Mouse (Mus musculus): ENCODE measurements at regions not wholly inside any gene's neighbourhood (a gene's known extent, or its start where the extent isn't known, plus 50 kb on each side); places are given as distances from the start of the nearest gene placed in this dataset.

- no peak for ATAC-seq (ENCODE audit: low TSS enrichment)
Observed at GRCm38 (mm10) chr3:102574320-102574719, 104.6 kb downstream of the Ngf start.

DNA sequence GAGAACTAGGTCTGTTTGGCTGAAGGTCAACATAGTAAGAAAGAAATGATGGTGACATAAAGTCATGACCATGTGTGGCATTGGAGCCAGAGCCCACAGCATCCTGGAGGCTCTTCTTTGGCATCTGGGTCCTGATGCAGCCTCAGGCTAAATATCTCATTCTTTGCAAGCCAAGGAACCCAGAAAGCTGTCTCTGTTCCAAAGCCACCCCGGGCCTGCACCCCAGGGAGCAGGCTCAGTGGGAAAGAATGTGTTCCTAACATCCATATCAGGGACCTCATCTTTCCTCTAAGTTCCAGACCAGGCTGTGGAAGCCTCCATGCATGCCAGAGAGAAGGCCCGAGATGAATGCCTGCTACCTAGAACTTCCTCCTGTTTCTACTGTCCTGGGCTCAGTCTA, 107.2 kb downstream of the Ngf start:
- no peak for ATAC-seq (ENCODE audit: low TSS enrichment)

DNA sequence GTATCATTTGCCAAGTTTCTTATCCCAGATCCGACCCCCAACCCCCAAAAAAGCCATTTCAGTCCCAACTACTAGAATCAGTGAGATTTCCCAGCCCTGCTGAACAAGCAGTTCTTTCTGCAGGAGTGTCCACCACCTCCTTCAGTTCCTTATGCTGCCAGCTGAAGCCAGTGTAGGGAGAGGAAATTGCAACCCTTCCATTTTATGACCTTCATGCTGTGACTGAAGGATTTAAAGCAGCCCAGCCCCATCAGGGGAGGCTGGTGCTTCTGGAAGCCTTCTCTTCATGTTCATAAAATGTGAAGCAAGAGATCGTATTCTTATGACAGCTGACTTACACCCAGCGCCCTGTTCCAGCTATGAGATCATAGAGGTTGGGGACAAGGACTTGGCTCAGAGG, 112.1 kb downstream of the Ngf start:
- no peak for ATAC-seq (ENCODE audit: low TSS enrichment)

DNA sequence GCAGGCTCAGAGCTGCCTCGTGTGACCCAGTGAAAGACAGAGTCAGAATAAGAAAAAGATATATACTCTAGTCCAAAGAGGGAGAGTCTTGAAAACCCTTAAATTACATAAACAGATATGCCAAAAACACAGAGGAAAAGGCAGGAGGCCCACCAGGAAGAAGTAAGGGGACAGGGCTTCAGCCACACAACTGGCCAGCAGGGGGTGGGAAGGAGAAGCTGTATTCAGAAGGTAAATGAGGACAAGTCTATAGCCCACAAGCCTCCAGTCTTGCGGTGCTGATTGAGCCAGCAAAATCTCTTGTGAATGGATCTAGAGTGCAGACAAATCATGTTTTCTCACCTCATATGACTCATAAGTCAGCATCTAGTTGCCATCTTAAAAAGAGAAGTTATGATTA, 115.4 kb downstream of the Ngf start:
- ATAC-seq (ENCODE audit: low TSS enrichment): no peak

GRCm38 (mm10) chr3:102586221-102586620, 116.5 kb downstream of the Ngf start:
- no peak for ATAC-seq (ENCODE audit: low TSS enrichment)

DNA sequence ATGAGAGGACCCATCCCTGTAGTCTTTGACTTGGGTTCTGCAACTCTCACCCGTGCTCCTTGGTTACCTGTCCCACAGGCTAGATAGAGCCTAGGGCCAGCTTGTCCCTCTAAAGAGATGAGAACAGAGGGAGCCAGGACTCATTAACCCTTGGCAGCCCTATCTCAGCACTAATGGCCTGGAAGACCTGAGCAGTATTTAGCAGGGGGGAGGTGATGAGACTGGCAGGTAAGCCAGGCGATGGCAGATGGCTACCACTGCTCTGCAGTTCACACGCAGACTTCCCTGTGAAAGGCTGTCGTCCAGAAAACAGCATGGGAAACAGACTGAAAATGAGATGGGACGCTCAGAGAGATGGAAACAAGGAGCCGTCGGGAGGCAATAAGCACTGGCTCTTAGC, 122.3 kb downstream of the Ngf start:
- no peak for ATAC-seq (ENCODE audit: low TSS enrichment)

DNA sequence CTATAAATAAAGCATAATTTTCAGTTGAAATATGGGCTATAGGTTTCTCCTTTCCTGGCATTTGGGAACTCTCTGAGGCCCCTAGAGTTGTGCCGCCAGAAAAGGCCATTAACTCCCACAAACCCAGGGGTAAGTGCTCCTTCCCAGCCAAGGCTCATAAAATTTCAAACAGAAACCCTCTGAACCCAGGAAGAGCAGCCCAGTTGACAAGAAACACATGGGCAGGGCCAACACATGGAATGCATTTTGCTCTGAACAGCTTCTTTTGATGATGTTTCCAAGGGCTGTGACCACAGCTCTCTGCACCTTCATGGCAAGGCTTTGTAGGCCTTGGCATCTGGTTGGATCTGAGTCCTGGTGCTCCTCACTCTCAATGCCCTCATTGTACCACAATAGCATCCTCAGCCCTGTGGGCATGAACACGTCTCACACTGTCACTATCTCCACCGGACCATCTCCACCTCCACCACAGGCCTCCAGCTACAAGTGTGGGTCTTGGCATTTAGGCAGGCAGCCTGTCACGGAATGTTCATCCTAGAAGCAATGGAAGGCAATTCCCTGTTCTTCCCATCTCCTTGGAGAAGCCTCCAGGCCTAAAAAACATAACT, 127.3 kb downstream of the Ngf start:
- no peak for ATAC-seq (ENCODE audit: low TSS enrichment)

DNA sequence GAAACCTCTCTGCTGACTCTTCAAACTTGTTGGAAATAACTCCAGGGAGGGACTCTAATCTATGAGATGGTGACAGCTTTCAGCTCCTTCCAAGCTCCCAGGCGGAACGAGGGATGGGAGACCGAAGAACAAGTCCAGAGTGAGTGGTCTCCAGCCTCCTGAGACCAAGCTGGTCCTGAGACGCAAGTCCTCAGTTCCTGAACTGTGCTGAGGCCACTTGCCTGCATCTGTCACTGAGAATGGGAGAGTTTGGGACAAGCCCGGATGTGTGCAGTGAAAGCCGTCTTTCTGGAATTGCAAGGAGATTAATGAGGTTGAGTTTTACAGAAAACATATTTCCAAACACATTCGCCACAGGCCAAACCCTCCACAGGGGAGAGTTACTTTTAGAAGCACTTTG, 129.3 kb downstream of the Ngf start:
- ATAC-seq (ENCODE audit: low TSS enrichment): no peak

DNA sequence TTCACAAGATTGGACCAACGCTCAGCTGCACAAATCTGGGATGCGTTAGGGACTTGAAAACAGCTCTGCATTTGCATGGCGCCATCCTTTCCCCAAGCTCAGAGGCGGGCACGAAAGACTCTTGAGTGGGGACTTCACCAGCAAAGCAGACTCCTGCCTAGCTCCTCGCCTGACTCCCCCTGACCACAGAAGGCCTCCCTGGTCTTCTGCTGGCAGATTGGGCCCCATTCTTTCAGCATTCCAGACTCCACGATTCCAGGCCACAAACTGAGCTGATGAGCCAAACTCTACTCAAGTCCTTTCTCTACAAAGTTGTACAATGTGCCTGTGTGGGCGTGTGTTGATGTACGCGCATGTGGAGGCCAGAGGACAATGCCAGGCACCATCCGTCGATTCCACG, 131.6 kb upstream of the Tspan2 start:
- no peak for ATAC-seq (ENCODE audit: low TSS enrichment)

DNA sequence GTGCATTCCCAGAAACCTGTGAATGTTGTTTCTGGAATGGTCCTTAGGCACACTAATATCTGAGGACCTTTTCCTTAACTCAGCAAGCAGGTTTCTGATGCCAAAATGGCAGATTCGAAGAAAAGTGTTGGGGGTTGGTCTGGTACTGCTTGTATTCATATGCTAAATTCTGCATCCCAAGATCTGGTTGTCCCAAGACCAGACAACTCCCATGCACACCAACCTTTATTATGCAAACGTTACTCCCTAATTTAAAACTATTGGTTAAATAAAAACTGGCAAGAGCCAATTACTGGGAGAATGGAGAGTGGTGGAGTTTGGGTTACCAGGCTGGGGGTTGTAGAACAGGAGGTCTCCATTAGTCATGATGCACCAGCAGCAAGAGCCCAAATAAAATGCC, 129.0 kb upstream of the Tspan2 start:
- no peak for ATAC-seq (ENCODE audit: low TSS enrichment)

GRCm38 (mm10) chr3:102610970-102611369, 123.4 kb upstream of the Tspan2 start:
- no peak for ATAC-seq (ENCODE audit: low TSS enrichment)

GRCm38 (mm10) chr3:102611398-102612366, 122.6 kb upstream of the Tspan2 start:
- no peak for ATAC-seq (ENCODE audit: low TSS enrichment)

GRCm38 (mm10) chr3:102619666-102620377, 114.5 kb upstream of the Tspan2 start:
- ATAC-seq (ENCODE audit: low TSS enrichment): no peak

DNA sequence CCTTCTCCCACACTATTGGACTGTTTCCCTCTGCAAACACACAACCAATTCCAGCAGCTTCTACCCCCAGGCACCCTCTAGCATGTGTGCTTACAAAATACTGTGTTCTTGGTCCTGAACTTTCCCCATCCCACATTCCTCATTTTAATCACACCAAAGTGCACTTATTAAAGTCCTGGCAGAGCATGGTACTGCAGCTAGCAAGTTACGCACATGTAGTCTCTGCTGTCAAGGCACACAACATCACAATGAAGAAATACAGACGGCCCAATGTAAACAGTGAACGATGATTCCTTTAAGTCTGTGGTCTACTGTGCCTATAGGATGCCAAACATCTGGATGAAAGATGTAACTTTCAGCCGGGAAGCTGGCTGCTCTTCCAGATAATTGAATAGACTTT, 98.3 kb upstream of the Tspan2 start:
- ATAC-seq (ENCODE audit: low TSS enrichment): no peak

- ATAC-seq (ENCODE audit: low TSS enrichment): no peak
Observed at GRCm38 (mm10) chr3:102636674-102637073, 97.7 kb upstream of the Tspan2 start.

DNA sequence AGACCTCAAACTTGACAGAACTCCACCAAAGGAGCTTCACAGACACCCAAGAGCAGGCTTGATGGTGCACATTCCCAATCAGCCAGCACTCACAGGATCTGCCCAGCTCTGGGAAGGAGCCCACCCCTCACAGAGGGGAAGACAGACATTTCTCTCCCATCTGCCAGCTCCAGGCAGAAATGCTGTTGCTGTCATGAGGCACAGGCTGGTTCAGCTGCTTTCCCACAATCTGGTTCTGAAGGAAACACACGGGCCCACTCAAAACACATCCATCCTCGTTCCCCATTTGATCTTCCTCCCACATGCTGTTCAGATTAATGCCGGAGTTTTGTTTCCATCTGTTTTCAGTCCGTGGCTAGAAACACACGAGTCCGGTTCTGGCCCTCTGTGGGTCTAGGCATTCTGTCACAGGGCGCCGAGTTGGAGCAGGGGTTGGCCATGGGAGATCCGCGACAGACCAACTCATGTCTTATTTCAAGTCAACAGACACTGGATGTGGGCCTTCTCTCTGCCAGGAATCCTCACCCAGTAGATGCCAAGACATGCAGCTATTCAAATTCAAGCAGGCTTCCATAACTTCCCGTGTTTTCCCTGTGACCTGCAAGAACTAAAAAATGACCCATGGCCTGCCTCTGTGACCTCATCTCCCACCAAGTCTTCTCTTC, 89.9 kb upstream of the Tspan2 start:
- ATAC-seq (ENCODE audit: low TSS enrichment): peak; percentile 59

DNA sequence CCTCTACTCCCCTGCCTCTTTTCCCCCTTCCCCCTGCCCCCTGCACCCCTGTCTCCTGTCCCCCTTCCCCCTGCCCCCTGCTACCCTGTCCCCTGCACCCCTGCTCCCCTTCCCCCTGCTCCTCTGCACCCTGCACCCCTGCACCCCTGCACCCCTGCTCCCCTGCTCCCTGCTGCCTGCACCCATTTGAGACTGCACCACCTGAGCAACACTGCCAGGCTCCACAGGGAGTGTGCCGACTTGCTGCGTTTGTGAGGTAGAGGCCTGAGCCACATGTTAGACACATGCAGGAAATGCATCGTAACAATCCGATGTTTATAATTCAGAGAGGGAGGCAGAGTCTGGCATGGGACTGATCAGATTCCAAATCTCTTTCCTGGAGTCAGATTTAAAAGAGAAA, 85.9 kb upstream of the Tspan2 start:
- ATAC-seq (ENCODE audit: low TSS enrichment): no peak

DNA sequence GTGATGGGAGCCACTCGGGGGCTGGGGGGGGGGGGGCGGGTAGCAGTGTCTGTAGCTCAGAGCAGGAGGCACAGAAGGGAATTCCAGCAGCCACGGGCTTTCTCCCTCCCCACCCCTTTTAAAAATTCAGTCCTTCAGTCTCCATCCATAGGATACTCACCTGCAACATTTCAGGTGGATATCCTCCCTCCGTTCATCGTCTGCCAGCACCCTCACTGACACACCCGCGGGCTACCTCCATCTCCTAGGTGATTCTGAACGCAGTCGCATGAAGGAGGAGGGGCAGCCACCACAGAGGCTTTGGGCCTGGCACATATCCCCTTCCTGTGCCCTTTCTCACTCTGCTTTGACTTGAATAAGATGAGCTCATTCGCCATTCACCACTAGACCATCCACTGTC, 79.4 kb upstream of the Tspan2 start:
- no peak for ATAC-seq (ENCODE audit: low TSS enrichment)

DNA sequence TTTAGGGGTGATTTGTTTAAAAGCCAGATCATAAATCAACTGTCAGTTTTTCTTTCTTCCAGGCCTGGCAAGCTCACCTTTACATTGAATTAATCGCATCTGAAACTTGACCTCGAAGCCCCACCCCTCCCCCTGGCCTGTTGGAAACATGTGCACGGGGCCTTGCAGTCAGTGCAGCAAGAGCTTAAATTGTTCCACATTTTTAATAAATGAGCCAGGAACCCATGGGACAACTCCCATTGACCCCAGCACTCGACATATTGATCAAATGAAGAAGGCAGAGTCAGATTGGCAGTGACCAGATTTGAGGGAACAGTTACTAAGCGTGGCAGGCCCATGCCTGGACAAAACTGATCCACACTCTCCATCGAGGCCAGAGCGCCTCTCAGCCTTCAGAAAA, 77.2 kb upstream of the Tspan2 start:
- no peak for ATAC-seq (ENCODE audit: low TSS enrichment)

- ATAC-seq (ENCODE audit: low TSS enrichment): no peak
Observed at GRCm38 (mm10) chr3:102657531-102658060, 76.7 kb upstream of the Tspan2 start.

- no peak for ATAC-seq (ENCODE audit: low TSS enrichment)
Observed at GRCm38 (mm10) chr3:102659352-102659751, 75.0 kb upstream of the Tspan2 start.

GRCm38 (mm10) chr3:102661296-102661695, 73.0 kb upstream of the Tspan2 start:
- ATAC-seq (ENCODE audit: low TSS enrichment): no peak

All from frontal cortex, adult (tissue).